In the genomic region with DNA sequence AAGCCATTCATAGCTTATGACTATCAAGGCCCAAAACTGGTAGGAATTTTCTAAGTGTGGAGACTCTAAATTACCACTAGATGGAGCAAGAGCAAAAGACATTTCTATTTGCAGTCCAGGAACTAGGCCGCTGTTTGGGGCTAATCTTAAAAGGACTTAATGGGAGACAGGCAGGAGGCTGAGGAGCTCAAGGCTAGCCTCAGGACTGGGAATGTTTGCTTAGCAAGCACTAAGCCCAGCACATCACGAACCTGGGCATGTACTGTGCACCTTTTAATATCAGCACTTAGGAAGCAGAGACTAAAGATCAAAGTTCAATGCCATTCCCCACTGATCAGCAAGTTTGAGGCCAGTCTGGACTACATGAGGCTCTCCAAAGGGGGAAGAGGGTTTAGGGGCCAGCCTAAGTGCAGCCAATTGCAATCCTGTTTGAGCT, we compare ENCODE assay signal across 9 mouse cellular contexts. TPM values are rescaled to one million over a fixed set of nuclear protein-coding genes. Genes with fewer than 3 reads are reported as not detected.
DNase-seq lines count a peak whose midpoint lies in the region; ATAC-seq and TF ChIP-seq lines count a peak whose summit lies in the region.
"Had no signal": no experiment of that assay in that cellular context is flagged by ENCODE, and none has a peak within 500 bp of the region (broad histone marks: within the 10 kb centered on the region; RNA-seq: fewer than 3 reads in every experiment).

No protein-coding gene starts in this region.

- ATAC-seq in kidney, embryonic 16.5 days (ENCODE audit: low FRiP score, low TSS enrichment), result peak; percentile 55
- peak; percentile 80 for ATAC-seq in megakaryocyte, adult 5-6 weeks (ENCODE audit: poor library complexity, severe bottlenecking)
- peak; percentile 56 for ATAC-seq in stomach, embryonic 16.5 days (ENCODE audit: insufficient read depth, low FRiP score)

- H3K27ac ChIP-seq in kidney, embryonic 16.5 days (ENCODE audit: low read length), result no peak overlapping the region
- no peak overlapping the region for H3K27ac ChIP-seq in stomach, embryonic 16.5 days (ENCODE audit: low read length)
- H3K27ac ChIP-seq in thymus, adult 2 months (ENCODE audit: control insufficient read depth, insufficient read depth, low read length), result no peak overlapping the region
- H3K27ac ChIP-seq: macrophage had no signal

- no peak overlapping the region for H3K9ac ChIP-seq in kidney, embryonic 16.5 days (replicated peaks; ENCODE audit: low read length)
- H3K9ac ChIP-seq in stomach, embryonic 16.5 days (ENCODE audit: low read length), result no peak overlapping the region; the same call in 1 of the 2 replicates

- 0 out of 2 replicates have a peak, but pooled peaks cover 2% of the 10 kb centered on the region for H3K27me3 ChIP-seq in kidney, embryonic 16.5 days (ENCODE audit: insufficient read depth, low read length)
- no peaks in the 10 kb centered on the region for H3K27me3 ChIP-seq in stomach, embryonic 16.5 days (ENCODE audit: control insufficient read depth, insufficient read depth, low read length)
- H3K27me3 ChIP-seq in thymus, adult 2 months (ENCODE audit: control insufficient read depth, insufficient read depth, low read length), result no peaks in the 10 kb centered on the region; the same call in 1 of the 2 replicates

- WGBS in kidney, embryonic 16.5 days, result 2% methylated on average over 2 of the region's 2 CpGs
- 0% methylated on average over 2 of the region's 2 CpGs for WGBS in stomach, embryonic 16.5 days
- WGBS in thymus, adult 2 months, result 5% methylated on average over 2 of the region's 2 CpGs

- no peak for TF ChIP-seq POLR2A in thymus, adult 2 months (IDR thresholded peaks at IDR 0.05; ENCODE audit: control insufficient read depth, extremely low read depth, insufficient read depth, low read length, poor library complexity)

- peak; percentile 35 to 61 for DNase-seq in heart, adult 18-20 months
- DNase-seq in heart, postnatal 25 days (ENCODE audit: low spot score), result no peak
- peak; percentile 73 for DNase-seq in MEL-GATA-1-ER (ENCODE audit: extremely low read depth, low read depth)
- DNase-seq in fibroblast of lung, adult 2 months (ENCODE audit: low read depth), result peak; percentile 40
- no peak for DNase-seq in thymus, adult 2 months

- no peak overlapping the region for H3K4me2 ChIP-seq in kidney, embryonic 16.5 days (replicated peaks; ENCODE audit: low read depth, low read length)
- no peak overlapping the region for H3K4me2 ChIP-seq in stomach, embryonic 16.5 days (ENCODE audit: low read depth, low read length)

- H3K4me1 ChIP-seq in kidney, embryonic 16.5 days (ENCODE audit: insufficient read depth, low read length), result 0 out of 2 replicates have a peak, but pooled peaks cover 2% of the 10 kb centered on the region
- no peaks in the 10 kb centered on the region; the same call in 1 of the 2 replicates for H3K4me1 ChIP-seq in stomach, embryonic 16.5 days (ENCODE audit: control insufficient read depth, insufficient read depth, low read length)
- no peaks in the 10 kb centered on the region for H3K4me1 ChIP-seq in thymus, adult 2 months (replicated peaks; ENCODE audit: control insufficient read depth, insufficient read depth, low read length)

- H3K9me3 ChIP-seq in kidney, embryonic 16.5 days (ENCODE audit: low read length), result no peaks in the 10 kb centered on the region
- H3K9me3 ChIP-seq in stomach, embryonic 16.5 days (replicated peaks; ENCODE audit: control insufficient read depth, low read length), result no peaks in the 10 kb centered on the region

- H3K4me3 ChIP-seq in kidney, embryonic 16.5 days (ENCODE audit: low read length), result no peak overlapping the region
- H3K4me3 ChIP-seq in stomach, embryonic 16.5 days (replicated peaks; ENCODE audit: low read length), result no peak overlapping the region
- no peak overlapping the region for H3K4me3 ChIP-seq in thymus, adult 2 months (ENCODE audit: control insufficient read depth, insufficient read depth, low read length)

- intact Hi-C loops in heart, postnatal 25 days (cut with DNase I), result loop anchor here (2.0 to 10.0 kb wide), 3 partner anchors 382 to 542 kb away; no protein-coding TSS in a partner anchor

- no peaks in the 10 kb centered on the region for H3K36me3 ChIP-seq in kidney, embryonic 16.5 days (ENCODE audit: insufficient read depth, low read length)
- H3K36me3 ChIP-seq in stomach, embryonic 16.5 days (ENCODE audit: control insufficient read depth, insufficient read depth, low read length), result no peaks in the 10 kb centered on the region
- H3K36me3 ChIP-seq in thymus, adult 2 months (ENCODE audit: control insufficient read depth, insufficient read depth, low read length), result no peaks in the 10 kb centered on the region

- no peak for TF ChIP-seq CTCF in thymus, adult 2 months (IDR thresholded peaks at IDR 0.05; ENCODE audit: borderline replicate concordance, control insufficient read depth, extremely low read depth, insufficient read depth, low read length, poor library complexity)

RNA-seq across cellular contexts. Expression of a gene that starts 7.3 kb away (rescaled TPM):
- total RNA-seq in heart, adult 18-20 months (2021), result not detected
- not detected for total RNA-seq in heart, postnatal 25 days (2021)
- 0.07 TPM in 1 of 2 replicates, not detected in the other for polyA plus RNA-seq in kidney, embryonic 16.5 days (2015; fragmentation: Nextera tagmentation; extraction: Ambion mirVana)
- 0.21 TPM in 1 of 2 replicates, not detected in the other for total RNA-seq in megakaryocyte, adult 5-6 weeks (2015)
- not detected in 2 replicates for total RNA-seq in megakaryocyte, adult 5-6 weeks (2017)
- polyA plus RNA-seq in stomach, embryonic 16.5 days (2015; fragmentation: Nextera tagmentation; extraction: Ambion mirVana), result 0.11 and 0.41 TPM in 2 replicates
- not detected in 2 replicates for polyA plus RNA-seq in thymus, adult 2 months (2012; rRNA removed)
- polyA plus RNA-seq: macrophage had no signal

RNA-seq across cellular contexts. Expression of a gene that starts 9.4 kb away (rescaled TPM):
- total RNA-seq in heart, adult 18-20 months (2021), result 10 to 100 TPM; 12.6 to 17.3 TPM
- 10 to 100 TPM; 16.4 to 18.1 TPM for total RNA-seq in heart, postnatal 25 days (2021)
- 41.9 and 42.6 TPM in 2 replicates for polyA plus RNA-seq in kidney, embryonic 16.5 days (2015; fragmentation: Nextera tagmentation; extraction: Ambion mirVana)
- 16.1 and 18.7 TPM in 2 replicates for total RNA-seq in megakaryocyte, adult 5-6 weeks (2015)
- total RNA-seq in megakaryocyte, adult 5-6 weeks (2017), result 28.2 and 28.4 TPM in 2 replicates
- polyA plus RNA-seq in stomach, embryonic 16.5 days (2015; fragmentation: Nextera tagmentation; extraction: Ambion mirVana), result 28.0 and 28.9 TPM in 2 replicates
- 11.6 and 14.0 TPM in 2 replicates for polyA plus RNA-seq in thymus, adult 2 months (2012; rRNA removed)

RNA-seq across cellular contexts. Expression of a gene that starts 44.6 kb away (rescaled TPM):
- total RNA-seq in heart, adult 18-20 months (2021), result 10 to 100 TPM; 11.2 to 11.8 TPM
- 10 to 100 TPM; 18.6 to 21.2 TPM for total RNA-seq in heart, postnatal 25 days (2021)
- 78.3 and 80.4 TPM in 2 replicates for polyA plus RNA-seq in kidney, embryonic 16.5 days (2015; fragmentation: Nextera tagmentation; extraction: Ambion mirVana)
- 0.07 TPM in 1 of 2 replicates, not detected in the other for total RNA-seq in megakaryocyte, adult 5-6 weeks (2015)
- total RNA-seq in megakaryocyte, adult 5-6 weeks (2017), result not detected in 2 replicates
- polyA plus RNA-seq in stomach, embryonic 16.5 days (2015; fragmentation: Nextera tagmentation; extraction: Ambion mirVana), result 57.4 and 64.1 TPM in 2 replicates
- 0.54 and 0.92 TPM in 2 replicates for polyA plus RNA-seq in thymus, adult 2 months (2012; rRNA removed)
- polyA plus RNA-seq: macrophage had no signal

RNA-seq across cellular contexts. Expression of a gene that starts 51.9 kb away (rescaled TPM):
- not detected for total RNA-seq in heart, adult 18-20 months (2021)
- total RNA-seq in heart, postnatal 25 days (2021), result not detected
- 0.11 and 0.18 TPM in 2 replicates for polyA plus RNA-seq in kidney, embryonic 16.5 days (2015; fragmentation: Nextera tagmentation; extraction: Ambion mirVana)
- total RNA-seq in megakaryocyte, adult 5-6 weeks (2015), result 0.09 TPM in 1 of 2 replicates, not detected in the other
- not detected in 2 replicates for total RNA-seq in megakaryocyte, adult 5-6 weeks (2017)
- not detected in 2 replicates for polyA plus RNA-seq in stomach, embryonic 16.5 days (2015; fragmentation: Nextera tagmentation; extraction: Ambion mirVana)
- polyA plus RNA-seq in thymus, adult 2 months (2012; rRNA removed), result not detected in 2 replicates
- polyA plus RNA-seq: macrophage had no signal

RNA-seq across cellular contexts. Expression of a gene that starts 55.2 kb away (rescaled TPM):
- under 1 TPM in 1 of 2 experiments, not detected in 1; 0.15 TPM for total RNA-seq in heart, adult 18-20 months (2021)
- not detected for total RNA-seq in heart, postnatal 25 days (2021)
- polyA plus RNA-seq in kidney, embryonic 16.5 days (2015; fragmentation: Nextera tagmentation; extraction: Ambion mirVana), result 2.4 and 2.9 TPM in 2 replicates
- total RNA-seq in megakaryocyte, adult 5-6 weeks (2015), result not detected in 2 replicates
- total RNA-seq in megakaryocyte, adult 5-6 weeks (2017), result 0.08 and 0.26 TPM in 2 replicates
- 0.59 and 0.65 TPM in 2 replicates for polyA plus RNA-seq in stomach, embryonic 16.5 days (2015; fragmentation: Nextera tagmentation; extraction: Ambion mirVana)
- polyA plus RNA-seq in thymus, adult 2 months (2012; rRNA removed), result 0.04 and 0.06 TPM in 2 replicates
- polyA plus RNA-seq: macrophage had no signal

Comparison
In these comparisons a context has a peak if more than half of its experiments do, and no peak if none do; other contexts are left out.
1. DNase-seq: peak in heart, adult 18-20 months (2 of 2), MEL-GATA-1-ER (single experiment) and fibroblast of lung, adult 2 months (single experiment); none in heart, postnatal 25 days (single experiment) and thymus, adult 2 months (single experiment).
2. RNA of a gene that starts 44.6 kb away (total RNA-seq): 18.6 to 21.2 TPM in heart, postnatal 25 days and 11.2 to 11.8 TPM in heart, adult 18-20 months; 0.07 TPM in megakaryocyte, adult 5-6 weeks; every median in the first group is over 10 times any median in the second.
3. Peak in every context shown above with its lines, with median percentiles within 50 percentile points of each other: ATAC-seq.